Mouse (Mus musculus) forebrain, embryonic 12.5 days (tissue): Measurements from ENCODE around the gene Hsd11b2. TPM values are rescaled to one million over a fixed set of nuclear protein-coding genes. Genes with fewer than 3 reads are reported as not detected.

Experiments
- ATAC-seq: fragments of 200-750 bp; cut with Nextera tagmentation; 2 replicates; pipeline ENCODE4 v1.8.0; 2017; ENCODE audit warnings: moderate TSS enrichment; ENCODE audit not compliant: low FRiP score
- H3K27ac ChIP-seq: fragments of 300-500 bp; sonication (generic); 2 replicates; pipeline ENCODE4 v1.5.1; 2016; ENCODE audit warnings: mild to moderate bottlenecking
- H3K27me3 ChIP-seq: fragments of 300-500 bp; sonication (generic); 2 replicates; pipeline ENCODE4 v1.6.1; 2016; ENCODE audit warnings: mild to moderate bottlenecking
- H3K36me3 ChIP-seq: fragments of 300-500 bp; sonication (generic); replicated peaks from 2 replicates; pipeline ENCODE4 v1.6.1; 2016; ENCODE audit warnings: mild to moderate bottlenecking
- H3K4me1 ChIP-seq: fragments of 300-500 bp; sonication (generic); 2 replicates; pipeline ENCODE4 v1.6.1; 2016
- H3K4me2 ChIP-seq: fragments of 300-500 bp; sonication (generic); 2 replicates; pipeline ENCODE4 v1.6.1; 2016; ENCODE audit warnings: mild to moderate bottlenecking, moderate library complexity
- H3K4me3 ChIP-seq: fragments of 300-500 bp; sonication (generic); replicated peaks from 2 replicates; pipeline ENCODE4 v1.5.1; 2016; ENCODE audit warnings: mild to moderate bottlenecking
- H3K9ac ChIP-seq: fragments of 300-500 bp; sonication (generic); 2 replicates; pipeline ENCODE4 v1.6.1; 2016; ENCODE audit warnings: mild to moderate bottlenecking
- H3K9me3 ChIP-seq: fragments of 300-500 bp; sonication (generic); 2 replicates; pipeline ENCODE4 v1.6.1; 2016
- WGBS: fragments of 180-500 bp; shearing (Covaris S2); methylation state at CpG from one replicate; pipeline ENCODE4 v1.1.7; 2016; 5-methylcytosine and 5-hydroxymethylcytosine counted together
- polyA plus RNA-seq: library from polyadenylated mRNA; unstranded; fragments of >200 nt; fragmentation: Nextera tagmentation; extraction: Ambion mirVana; gene quantifications from 2 replicates; pipeline ENCODE4 v1.2.1, GENCODE M21; 2016

The Hsd11b2 gene
- polyA plus RNA-seq, 1 experiment from 2014 or later: 12.0 TPM

GRCm38 (mm10) chr8:105489281-105489680 is 29.3 kb upstream of the Hsd11b2 start:
- ATAC-seq: no peak
- Histone ChIP-seq H3K27ac (no peak overlapping the region), H3K4me1 (0 out of 2 replicates have a peak, but pooled peaks cover 3% of the 10 kb centered on the region), H3K9me3 (no peaks in the 10 kb centered on the region), H3K27me3 (no peaks in the 10 kb centered on the region), H3K9ac (no peak overlapping the region), H3K4me3 (no peak overlapping the region), H3K36me3 (no peaks in the 10 kb centered on the region; the same call in 1 of the 2 replicates), H3K4me2 (no peak overlapping the region)
- WGBS: 45% methylated on average over 1 of the region's 1 CpGs

GRCm38 (mm10) chr8:105493495-105493894 is 25.1 kb upstream of the Hsd11b2 start:
- ATAC-seq: no peak
- H3K27me3 ChIP-seq: no peaks in the 10 kb centered on the region
- no peak overlapping the region for H3K27ac ChIP-seq
- H3K4me1 ChIP-seq: peaks cover 22% of the 10 kb centered on the region
- no peak overlapping the region for H3K9ac ChIP-seq
- no peak overlapping the region for H3K4me3 ChIP-seq
- H3K9me3 ChIP-seq: no peaks in the 10 kb centered on the region
- no peaks in the 10 kb centered on the region for H3K36me3 ChIP-seq
- H3K4me2 ChIP-seq: no peak overlapping the region
- 61% methylated on average over 3 of the region's 3 CpGs for WGBS

GRCm38 (mm10) chr8:105494566-105494965 is 24.0 kb upstream of the Hsd11b2 start:
- Histone ChIP-seq H3K9me3 (no peaks in the 10 kb centered on the region), H3K4me2 (no peak overlapping the region), H3K27me3 (peaks cover 4% of the 10 kb centered on the region), H3K4me3 (no peak overlapping the region), H3K27ac (no peak overlapping the region), H3K4me1 (peaks cover 22% of the 10 kb centered on the region), H3K36me3 (no peaks in the 10 kb centered on the region), H3K9ac (no peak overlapping the region)
- WGBS: 83% methylated on average over 3 of the region's 3 CpGs
- ATAC-seq: no peak

- peak overlapping the region; percentile 89 for H3K9ac ChIP-seq
- no peaks in the 10 kb centered on the region for H3K9me3 ChIP-seq
- peaks cover 4% of the 10 kb centered on the region for H3K27me3 ChIP-seq
- peaks cover 22% of the 10 kb centered on the region for H3K4me1 ChIP-seq
- no peak for ATAC-seq
- peak overlapping the region; percentile 81 for H3K4me3 ChIP-seq
- no peak overlapping the region for H3K27ac ChIP-seq
- WGBS: 28% methylated on average over 17 of the region's 17 CpGs
- peak overlapping the region; percentile 92 for H3K4me2 ChIP-seq
- H3K36me3 ChIP-seq: no peaks in the 10 kb centered on the region
Measured at GRCm38 (mm10) chr8:105495350-105496302, 22.9 kb upstream of the Hsd11b2 start.

DNA sequence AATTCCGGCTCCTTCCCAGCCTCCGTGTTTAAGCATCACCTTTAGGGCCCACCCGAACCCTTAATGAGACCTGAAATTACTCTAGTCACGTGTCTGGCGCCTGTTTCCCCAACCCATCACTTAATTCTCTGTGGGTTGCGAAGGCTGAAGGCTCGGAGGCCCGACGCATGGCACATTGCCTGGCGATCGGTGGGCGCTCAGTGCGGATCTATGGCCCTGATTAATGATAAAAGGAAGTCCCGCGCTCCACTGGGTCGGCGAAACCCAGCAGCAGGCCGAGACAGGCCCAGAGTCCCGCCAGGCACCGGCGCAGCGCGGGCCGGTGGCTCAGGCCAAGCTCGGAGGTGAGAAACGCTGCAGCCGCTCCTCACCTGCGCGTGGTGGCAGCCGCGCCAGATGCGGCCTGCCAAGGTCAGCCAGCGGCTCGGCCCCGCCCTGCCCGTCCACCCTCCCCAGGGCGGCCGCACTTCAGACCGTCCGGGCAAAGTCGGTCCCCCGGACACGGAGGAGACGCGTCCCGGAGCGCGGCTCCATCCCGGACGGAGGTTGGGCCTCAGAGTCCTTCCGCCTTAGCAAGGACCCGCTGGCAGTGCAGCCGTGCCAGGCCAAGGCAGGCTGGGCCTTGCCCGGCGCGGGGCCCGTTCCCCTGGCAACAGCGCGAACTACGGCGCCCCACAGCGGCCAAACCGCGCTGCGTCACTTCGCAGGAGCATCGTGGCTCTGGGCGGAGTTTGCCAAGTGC is 21.9 kb upstream of the Hsd11b2 start, which contains the start of gene Zdhhc1:
TSS of gene Zdhhc1 (minus strand) at position 464 of the 742 bp plus-strand sequence.
- H3K4me2 ChIP-seq: peak within 1 kb of the TSS; percentile 92
- no peaks in the 10 kb centered on the region for H3K36me3 ChIP-seq
- under 1% methylated on average over 68 of the region's 68 CpGs for WGBS

DNA sequence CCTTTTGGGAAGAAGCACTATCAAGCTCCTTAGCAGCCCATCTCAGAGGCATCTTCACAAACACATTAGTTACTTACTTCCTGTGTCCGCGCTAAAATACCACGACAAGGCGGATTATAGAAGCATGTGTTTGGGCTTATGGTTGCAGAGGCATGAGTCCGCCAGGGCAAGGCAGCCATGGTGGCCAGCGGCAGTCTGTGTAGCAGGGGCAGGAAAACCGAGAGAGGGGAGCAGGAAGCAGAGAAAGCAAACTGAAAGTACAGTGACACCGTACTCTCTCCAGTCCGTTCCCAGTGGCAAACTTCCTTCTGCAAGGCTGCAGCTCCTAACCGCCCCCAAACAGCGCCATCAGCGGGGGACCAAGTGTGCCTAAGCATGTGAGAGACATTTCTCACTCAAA is 18.8 kb upstream of the Hsd11b2 start:
- Histone ChIP-seq H3K36me3 (no peaks in the 10 kb centered on the region), H3K4me1 (peaks cover 22% of the 10 kb centered on the region), H3K4me2 (no peak overlapping the region), H3K4me3 (no peak overlapping the region), H3K27ac (no peak overlapping the region), H3K9me3 (no peaks in the 10 kb centered on the region), H3K9ac (no peak overlapping the region), H3K27me3 (peaks cover 4% of the 10 kb centered on the region)
- ATAC-seq: no peak
- WGBS: 74% methylated on average over 12 of the region's 12 CpGs

More for the DNA sequence above, 21.9 kb upstream of the Hsd11b2 start, which contains the start of gene Zdhhc1:
- peak; percentile 94 for ATAC-seq
- Histone ChIP-seq H3K4me1 (peaks cover 22% of the 10 kb centered on the region), H3K4me3 (peak within 1 kb of the TSS; percentile 81), H3K9ac (peak within 1 kb of the TSS; percentile 89), H3K9me3 (no peaks in the 10 kb centered on the region), H3K27me3 (peaks cover 4% of the 10 kb centered on the region), H3K27ac (peak within 1 kb of the TSS; percentile 70)

DNA sequence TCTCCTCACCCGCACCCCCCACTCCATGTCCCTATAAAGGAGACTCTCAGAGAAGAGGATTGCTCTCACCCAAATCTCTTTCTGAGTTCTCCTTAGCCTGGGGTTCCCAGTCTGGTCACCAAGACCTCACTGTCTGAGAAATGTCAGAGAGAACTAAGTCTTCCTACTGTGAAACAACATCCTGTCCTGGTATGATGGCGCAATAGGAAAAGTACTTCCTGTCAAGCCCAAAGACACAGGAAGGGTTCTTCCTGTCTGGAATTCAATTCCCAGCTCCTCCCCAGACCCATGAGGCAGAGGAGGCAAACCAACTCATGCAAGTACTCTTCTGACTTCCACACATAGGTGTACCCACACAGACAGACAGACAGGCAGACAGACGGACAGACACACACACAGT is 13.9 kb upstream of the Hsd11b2 start:
- no peak overlapping the region for H3K27ac ChIP-seq
- H3K4me2 ChIP-seq: no peak overlapping the region
- no peak for ATAC-seq
- H3K9ac ChIP-seq: no peak overlapping the region
- H3K4me1 ChIP-seq: peaks cover 11% of the 10 kb centered on the region
- H3K4me3 ChIP-seq: no peak overlapping the region
- H3K36me3 ChIP-seq: no peaks in the 10 kb centered on the region
- no peaks in the 10 kb centered on the region for H3K9me3 ChIP-seq
- H3K27me3 ChIP-seq: no peaks in the 10 kb centered on the region
- 92% methylated on average over 3 of the region's 3 CpGs for WGBS

DNA sequence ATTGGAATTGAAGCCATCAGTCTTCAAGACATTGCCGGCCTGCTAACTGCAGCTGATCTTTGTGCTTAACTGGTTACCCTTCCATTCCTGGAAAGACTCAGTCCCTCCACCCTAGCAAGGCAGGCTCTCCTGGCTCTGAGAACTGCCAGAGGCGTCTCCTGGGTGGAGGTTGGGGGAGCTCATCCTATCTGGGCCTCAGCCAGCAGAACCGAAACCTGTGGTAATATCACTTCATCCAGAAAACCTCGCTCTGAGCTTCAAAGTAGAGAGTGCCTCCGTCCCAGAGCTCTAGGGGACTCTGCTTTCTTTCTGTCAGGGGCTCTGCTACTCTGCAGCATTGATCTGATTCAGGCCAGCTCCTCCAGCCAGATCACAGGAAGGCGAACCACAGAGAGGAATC is 11.6 kb upstream of the Hsd11b2 start:
- Histone ChIP-seq H3K36me3 (no peaks in the 10 kb centered on the region), H3K9me3 (no peaks in the 10 kb centered on the region), H3K4me1 (peaks cover 11% of the 10 kb centered on the region), H3K27ac (no peak overlapping the region), H3K9ac (no peak overlapping the region), H3K4me3 (no peak overlapping the region), H3K27me3 (no peaks in the 10 kb centered on the region), H3K4me2 (no peak overlapping the region)
- ATAC-seq: no peak
- WGBS: 79% methylated on average over 6 of the region's 6 CpGs

GRCm38 (mm10) chr8:105508758-105509157 is 9.8 kb upstream of the Hsd11b2 start:
- 24% methylated on average over 2 of the region's 2 CpGs for WGBS
- no peaks in the 10 kb centered on the region for H3K9me3 ChIP-seq
- peaks cover under 1% of the 10 kb centered on the region; the same call in 1 of the 2 replicates for H3K27me3 ChIP-seq
- H3K4me2 ChIP-seq: no peak overlapping the region
- no peak overlapping the region for H3K9ac ChIP-seq
- H3K4me1 ChIP-seq: peaks cover 11% of the 10 kb centered on the region
- no peak for ATAC-seq
- H3K27ac ChIP-seq: no peak overlapping the region
- H3K4me3 ChIP-seq: no peak overlapping the region
- H3K36me3 ChIP-seq: no peaks in the 10 kb centered on the region

DNA sequence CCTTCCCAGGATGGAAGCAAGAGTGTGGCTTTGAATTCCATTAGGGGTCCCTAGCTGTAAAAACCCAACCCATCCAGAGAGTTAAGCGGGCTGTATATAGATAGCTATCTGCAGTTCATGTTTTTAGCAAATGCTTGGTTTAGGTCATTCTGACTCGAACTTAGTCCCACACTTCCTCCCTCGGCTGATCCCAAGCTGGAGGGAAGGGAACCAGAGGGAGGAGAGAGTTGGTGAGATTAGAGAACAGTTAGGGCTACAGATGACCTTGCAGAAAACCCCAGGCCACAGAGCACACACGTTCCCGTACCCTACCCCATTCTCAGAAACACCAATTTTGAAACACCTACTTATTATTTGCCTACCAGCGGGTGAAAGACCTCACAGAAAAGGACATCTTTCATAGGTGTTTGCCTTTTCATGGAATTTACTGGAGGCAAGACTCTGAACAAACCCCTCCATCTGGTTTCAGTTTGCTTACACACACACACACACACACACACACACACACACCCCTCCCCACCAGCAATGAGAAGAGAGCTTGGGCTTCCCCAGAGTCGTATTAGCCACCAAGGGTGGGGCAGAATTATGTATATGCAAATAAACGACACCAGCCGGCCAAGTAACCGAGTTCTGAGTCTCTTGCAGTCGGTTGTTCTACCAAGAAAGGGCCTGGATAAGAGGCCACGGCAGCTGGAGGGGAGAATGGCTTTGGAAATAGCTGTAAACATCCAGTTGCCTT is 8.4 kb upstream of the Hsd11b2 start:
- H3K4me3 ChIP-seq: no peak overlapping the region
- H3K36me3 ChIP-seq: no peaks in the 10 kb centered on the region
- peaks cover 10% of the 10 kb centered on the region for H3K27me3 ChIP-seq
- no peak overlapping the region for H3K9ac ChIP-seq
- H3K9me3 ChIP-seq: no peaks in the 10 kb centered on the region
- H3K27ac ChIP-seq: no peak overlapping the region
- WGBS: 66% methylated on average over 12 of the region's 12 CpGs
- peaks cover 11% of the 10 kb centered on the region for H3K4me1 ChIP-seq
- no peak overlapping the region for H3K4me2 ChIP-seq
- no peak for ATAC-seq

DNA sequence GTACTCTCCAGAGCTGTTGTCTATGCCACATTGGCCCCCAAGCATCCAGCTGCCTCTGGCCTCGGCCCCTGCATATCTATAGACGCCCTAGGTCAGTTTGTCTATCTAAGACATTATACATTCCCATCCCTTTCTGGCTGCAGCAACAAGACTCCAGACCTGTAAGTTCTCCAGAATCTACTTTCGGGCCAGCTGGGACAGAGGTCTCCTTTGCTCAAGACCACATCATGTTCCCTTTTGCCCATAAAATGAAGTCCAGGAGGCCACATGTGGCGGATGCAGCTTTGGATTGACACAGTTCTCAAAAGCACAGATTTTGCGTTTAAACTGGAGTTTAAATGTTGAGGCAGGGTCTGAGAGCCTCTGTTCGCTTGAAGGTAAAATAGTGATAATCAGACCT is 4.4 kb upstream of the Hsd11b2 start:
- no peak for ATAC-seq
- H3K9ac ChIP-seq: no peak overlapping the region
- no peak overlapping the region for H3K27ac ChIP-seq
- H3K4me2 ChIP-seq: no peak overlapping the region
- H3K4me3 ChIP-seq: no peak overlapping the region
- H3K9me3 ChIP-seq: no peaks in the 10 kb centered on the region
- H3K27me3 ChIP-seq: peaks cover 37% of the 10 kb centered on the region
- H3K36me3 ChIP-seq: no peaks in the 10 kb centered on the region
- peaks cover 26% of the 10 kb centered on the region for H3K4me1 ChIP-seq
- 89% methylated on average over 6 of the region's 6 CpGs for WGBS

DNA sequence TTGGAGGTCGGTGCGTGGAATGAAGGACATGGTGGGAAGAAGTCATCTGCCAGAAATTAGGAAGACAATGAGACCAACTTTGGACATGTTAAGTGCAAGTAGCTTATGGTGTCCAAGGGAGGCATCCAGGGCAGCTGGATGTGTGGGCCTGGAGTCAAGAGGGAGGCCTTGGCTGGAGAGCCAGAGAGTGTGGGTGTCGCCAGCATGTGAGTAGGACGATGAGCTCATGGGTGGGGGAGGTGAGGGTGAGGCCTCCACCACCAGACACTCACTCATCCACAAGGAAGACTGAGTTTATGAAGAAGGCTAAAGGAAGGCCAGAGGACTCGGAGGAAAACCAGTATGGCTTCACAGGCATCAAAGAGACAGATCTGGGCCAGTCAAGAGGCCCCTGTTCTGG is 3.9 kb upstream of the Hsd11b2 start:
- Histone ChIP-seq H3K36me3 (no peaks in the 10 kb centered on the region), H3K27ac (no peak overlapping the region), H3K4me2 (no peak overlapping the region), H3K4me3 (no peak overlapping the region), H3K27me3 (peaks cover 41% of the 10 kb centered on the region), H3K9me3 (no peaks in the 10 kb centered on the region), H3K4me1 (peaks cover 29% of the 10 kb centered on the region), H3K9ac (no peak overlapping the region)
- ATAC-seq: no peak
- WGBS: 82% methylated on average over 5 of the region's 5 CpGs
